Mouse (Mus musculus): ENCODE measurements around the gene Gnat2. TPM values are rescaled to one million over a fixed set of nuclear protein-coding genes. Genes with fewer than 3 reads are reported as not detected.

Gene Gnat2
- 0.19 TPM in 1 of 2 replicates, not detected in the other for total RNA-seq (2014; rRNA removed; ENCODE audit: low replicate concordance)
- polyA plus RNA-seq (2015; fragmentation: Nextera tagmentation; extraction: Ambion mirVana) = 0.45 and 1.1 TPM in 2 replicates

- DNase-seq (ENCODE audit: low spot score) = no peak
- Histone ChIP-seq H3K4me3 (ENCODE audit: low read depth, low read length) (no peak within 1 kb of the TSS), H3K9me3 (replicated peaks; ENCODE audit: control insufficient read depth, low read length) (no peaks in the 10 kb centered on the region), H3K4me1 (ENCODE audit: control insufficient read depth, insufficient read depth) (no peaks in the 10 kb centered on the region; the same call in 1 of the 2 replicates), H3K9ac (replicated peaks; ENCODE audit: low read depth, low read length) (no peak within 1 kb of the TSS), H3K27me3 (ENCODE audit: control insufficient read depth, insufficient read depth, low read length) (no peaks in the 10 kb centered on the region), H3K4me2 (ENCODE audit: low read depth, low read length) (no peak within 1 kb of the TSS), H3K36me3 (replicated peaks; ENCODE audit: control insufficient read depth, insufficient read depth, low read length) (no peaks in the 10 kb centered on the region), H3K27ac (ENCODE audit: low read depth) (no peak within 1 kb of the TSS)
- no peak for TF ChIP-seq EP300 (IDR thresholded peaks at IDR 0.05; ENCODE audit: low read depth)
- no peak for TF ChIP-seq CTCF (IDR thresholded peaks at IDR 0.05; ENCODE audit: low read depth)
- no peak for ATAC-seq (ENCODE audit: insufficient read depth, low read depth)
- 76% methylated on average over 15 of the region's 15 CpGs for WGBS
Measured at GRCm38 (mm10) chr3:108092536-108093115, at the start of gene Gnat2. Gene Gnat2, plus strand, starts transcription at chr3:108092789.

- no peaks in the 10 kb centered on the region for H3K27me3 ChIP-seq (ENCODE audit: control insufficient read depth, insufficient read depth, low read length)
- peak within 1 kb of the TSS; percentile 72 for H3K27ac ChIP-seq (ENCODE audit: low read depth)
- H3K4me1 ChIP-seq (ENCODE audit: control insufficient read depth, insufficient read depth) = peaks cover 13% of the 10 kb centered on the region; the same call in 1 of the 2 replicates
- H3K4me3 ChIP-seq (ENCODE audit: low read depth, low read length) = peak within 1 kb of the TSS; percentile 56
- DNase-seq (ENCODE audit: low spot score) (peak; percentile 95), ATAC-seq (ENCODE audit: insufficient read depth, low read depth) (peak; percentile 97)
- 2% methylated on average over 28 of the region's 29 CpGs for whole genome bisulfite sequencing
- peak within 1 kb of the TSS; percentile 58 for H3K9ac ChIP-seq (replicated peaks; ENCODE audit: low read depth, low read length)
- H3K9me3 ChIP-seq (replicated peaks; ENCODE audit: control insufficient read depth, low read length) = no peaks in the 10 kb centered on the region
- peak within 1 kb of the TSS; percentile 75 for H3K4me2 ChIP-seq (ENCODE audit: low read depth, low read length)
- H3K36me3 ChIP-seq (replicated peaks; ENCODE audit: control insufficient read depth, insufficient read depth, low read length) = no peaks in the 10 kb centered on the region
- TF ChIP-seq CTCF (IDR thresholded peaks at IDR 0.05; ENCODE audit: low read depth) (no peak; the same call in 1 of the 2 replicates), EP300 (IDR thresholded peaks at IDR 0.05; ENCODE audit: low read depth) (no peak)
Measured at GRCm38 (mm10) chr3:108044394-108045140, 48.0 kb upstream of the Gnat2 start, which contains the start of gene Gstm4. Gene Gstm4, minus strand, starts transcription at chr3:108044894.

GRCm38 (mm10) chr3:108046944-108047655, 45.5 kb upstream of the Gnat2 start:
- 73% methylated on average over 2 of the region's 2 CpGs for WGBS

GRCm38 (mm10) chr3:108048306-108048705, 44.3 kb upstream of the Gnat2 start:
- no peak for TF ChIP-seq EP300 (IDR thresholded peaks at IDR 0.05; ENCODE audit: low read depth)
- Histone ChIP-seq H3K4me1 (ENCODE audit: control insufficient read depth, insufficient read depth) (peaks cover 13% of the 10 kb centered on the region; the same call in 1 of the 2 replicates), H3K9ac (replicated peaks; ENCODE audit: low read depth, low read length) (no peak overlapping the region), H3K9me3 (replicated peaks; ENCODE audit: control insufficient read depth, low read length) (no peaks in the 10 kb centered on the region), H3K4me2 (ENCODE audit: low read depth, low read length) (no peak overlapping the region), H3K27me3 (ENCODE audit: control insufficient read depth, insufficient read depth, low read length) (no peaks in the 10 kb centered on the region), H3K27ac (ENCODE audit: low read depth) (no peak overlapping the region), H3K4me3 (ENCODE audit: low read depth, low read length) (no peak overlapping the region), H3K36me3 (replicated peaks; ENCODE audit: control insufficient read depth, insufficient read depth, low read length) (no peaks in the 10 kb centered on the region)
- DNase-seq (ENCODE audit: low spot score) = no peak
- WGBS = 30% methylated on average over 3 of the region's 3 CpGs
- no peak for ATAC-seq (ENCODE audit: insufficient read depth, low read depth)

More at GRCm38 (mm10) chr3:108046944-108047655, 45.5 kb upstream of the Gnat2 start:
- Histone ChIP-seq H3K36me3 (replicated peaks; ENCODE audit: control insufficient read depth, insufficient read depth, low read length) (no peaks in the 10 kb centered on the region), H3K9ac (replicated peaks; ENCODE audit: low read depth, low read length) (no peak overlapping the region), H3K4me3 (ENCODE audit: low read depth, low read length) (no peak overlapping the region), H3K4me2 (ENCODE audit: low read depth, low read length) (no peak overlapping the region), H3K27ac (ENCODE audit: low read depth) (no peak overlapping the region), H3K9me3 (replicated peaks; ENCODE audit: control insufficient read depth, low read length) (no peaks in the 10 kb centered on the region), H3K4me1 (ENCODE audit: control insufficient read depth, insufficient read depth) (peaks cover 13% of the 10 kb centered on the region; the same call in 1 of the 2 replicates), H3K27me3 (ENCODE audit: control insufficient read depth, insufficient read depth, low read length) (no peaks in the 10 kb centered on the region)
- ATAC-seq (ENCODE audit: insufficient read depth, low read depth) (no peak), DNase-seq (ENCODE audit: low spot score) (no peak)
- TF ChIP-seq CTCF (IDR thresholded peaks at IDR 0.05; ENCODE audit: low read depth) (no peak), EP300 (IDR thresholded peaks at IDR 0.05; ENCODE audit: low read depth) (no peak)

- no peak overlapping the region for H3K9ac ChIP-seq (replicated peaks; ENCODE audit: low read depth, low read length)
- no peaks in the 10 kb centered on the region for H3K36me3 ChIP-seq (replicated peaks; ENCODE audit: control insufficient read depth, insufficient read depth, low read length)
- H3K4me3 ChIP-seq (ENCODE audit: low read depth, low read length) = no peak overlapping the region
- TF ChIP-seq CTCF (IDR thresholded peaks at IDR 0.05; ENCODE audit: low read depth) = no peak
- no peak for TF ChIP-seq EP300 (IDR thresholded peaks at IDR 0.05; ENCODE audit: low read depth)
- DNase-seq (ENCODE audit: low spot score) (no peak), ATAC-seq (ENCODE audit: insufficient read depth, low read depth) (no peak)
- no peaks in the 10 kb centered on the region for H3K27me3 ChIP-seq (ENCODE audit: control insufficient read depth, insufficient read depth, low read length)
- no peak overlapping the region for H3K27ac ChIP-seq (ENCODE audit: low read depth)
- H3K4me1 ChIP-seq (ENCODE audit: control insufficient read depth, insufficient read depth) = no peaks in the 10 kb centered on the region
- H3K9me3 ChIP-seq (replicated peaks; ENCODE audit: control insufficient read depth, low read length) = no peaks in the 10 kb centered on the region
- no peak overlapping the region for H3K4me2 ChIP-seq (ENCODE audit: low read depth, low read length)
- 80% methylated on average over 5 of the region's 5 CpGs for WGBS
Measured at GRCm38 (mm10) chr3:108050493-108050892, 42.1 kb upstream of the Gnat2 start.
